Comparison of ENCODE assay signal across 12 mouse cellular contexts in genomic region chr17:28942101-28942500, GRCm38 (mm10). TPM values are rescaled to one million over a fixed set of nuclear protein-coding genes. Genes with fewer than 3 reads are reported as not detected.
DNase-seq lines count a peak whose midpoint lies in the region; ATAC-seq lines count a peak whose summit lies in the region.
"Had no signal": no experiment of that assay in that cellular context is flagged by ENCODE, and none has a peak within 500 bp of the region (broad histone marks: within the 10 kb centered on the region; RNA-seq: fewer than 3 reads in every experiment).

No protein-coding gene starts in this region.

- H3K4me3 ChIP-seq in heart, embryonic 10.5 days = no peak overlapping the region
- H3K4me3 ChIP-seq in forebrain, embryonic 12.5 days (replicated peaks) = no peak overlapping the region
- no peak overlapping the region for H3K4me3 ChIP-seq in hindbrain, embryonic 12.5 days
- H3K4me3 ChIP-seq: left cerebral cortex, adult 2 months had no signal

- H3K4me1 ChIP-seq in heart, embryonic 10.5 days = no peaks in the 10 kb centered on the region
- no peaks in the 10 kb centered on the region for H3K4me1 ChIP-seq in forebrain, embryonic 12.5 days
- no peaks in the 10 kb centered on the region for H3K4me1 ChIP-seq in hindbrain, embryonic 12.5 days

- no peak overlapping the region for H3K9ac ChIP-seq in forebrain, embryonic 12.5 days
- no peak overlapping the region for H3K9ac ChIP-seq in hindbrain, embryonic 12.5 days

- DNase-seq in heart, embryonic 10.5 days (ENCODE audit: low spot score) = peak; percentile 88
- no peak for DNase-seq in heart, postnatal 4 days
- DNase-seq in ES-CJ7 (ENCODE audit: low read depth, low spot score) (peak; percentile 95), liver (peak; percentile 79)
- DNase-seq in right cerebral cortex, postnatal 25 days = no peak
- DNase-seq: adrenal gland, adult 2 months; kidney, adult 11 months had no signal

- WGBS in heart, embryonic 10.5 days = 72% methylated on average over 10 of the region's 11 CpGs
- WGBS in forebrain, embryonic 12.5 days = 83% methylated on average over 10 of the region's 11 CpGs
- 66% methylated on average over 10 of the region's 11 CpGs for WGBS in hindbrain, embryonic 12.5 days

- H3K4me2 ChIP-seq in forebrain, embryonic 12.5 days = no peak overlapping the region
- H3K4me2 ChIP-seq in hindbrain, embryonic 12.5 days (replicated peaks) = no peak overlapping the region

- no peaks in the 10 kb centered on the region for H3K36me3 ChIP-seq in heart, embryonic 10.5 days
- H3K36me3 ChIP-seq in forebrain, embryonic 12.5 days (replicated peaks) = no peaks in the 10 kb centered on the region
- H3K36me3 ChIP-seq in hindbrain, embryonic 12.5 days = no peaks in the 10 kb centered on the region

- no peaks in the 10 kb centered on the region for H3K27me3 ChIP-seq in heart, embryonic 10.5 days (ENCODE audit: insufficient read depth, poor library complexity, severe bottlenecking)
- no peaks in the 10 kb centered on the region; the same call in 1 of the 2 replicates for H3K27me3 ChIP-seq in forebrain, embryonic 12.5 days
- H3K27me3 ChIP-seq in hindbrain, embryonic 12.5 days = no peaks in the 10 kb centered on the region

- H3K9me3 ChIP-seq in heart, embryonic 10.5 days = no peaks in the 10 kb centered on the region
- H3K9me3 ChIP-seq in forebrain, embryonic 12.5 days = 0 out of 2 replicates have a peak, but pooled peaks cover under 1% of the 10 kb centered on the region
- H3K9me3 ChIP-seq in hindbrain, embryonic 12.5 days (replicated peaks) = no peaks in the 10 kb centered on the region

- no peak overlapping the region for H3K27ac ChIP-seq in heart, embryonic 10.5 days
- no peak overlapping the region for H3K27ac ChIP-seq in forebrain, embryonic 12.5 days
- H3K27ac ChIP-seq in hindbrain, embryonic 12.5 days = no peak overlapping the region
- H3K27ac ChIP-seq: left cerebral cortex, adult 2 months had no signal

- ATAC-seq in megakaryocyte-erythroid progenitor cell, adult 5-6 weeks (replicated peaks; ENCODE audit: low FRiP score, low TSS enrichment, poor library complexity, severe bottlenecking) = peak; percentile 63
- no peak for ATAC-seq in forebrain, embryonic 12.5 days (ENCODE audit: low FRiP score)
- ATAC-seq in hindbrain, embryonic 12.5 days (ENCODE audit: low FRiP score) = no peak

RNA-seq across cellular contexts. Expression of gene Pxt1, which starts 1.5 kb away (rescaled TPM):
- polyA plus RNA-seq in heart, embryonic 10.5 days (2016; fragmentation: Nextera tagmentation; extraction: Ambion mirVana) = 0.21 and 0.26 TPM in 2 replicates
- not detected for total RNA-seq in heart, postnatal 4 days (2021)
- not detected in 2 replicates for total RNA-seq in megakaryocyte-erythroid progenitor cell, adult 5-6 weeks (2014; fragmentation: Nextera tagmentation)
- not detected in 2 replicates for total RNA-seq in megakaryocyte-erythroid progenitor cell, adult 5-6 weeks (2017)
- polyA plus RNA-seq in forebrain, embryonic 12.5 days (2016; fragmentation: Nextera tagmentation; extraction: Ambion mirVana) = 0.44 TPM in 1 of 2 replicates, not detected in the other
- polyA plus RNA-seq in hindbrain, embryonic 12.5 days (2016; fragmentation: Nextera tagmentation; extraction: Ambion mirVana) = not detected in 2 replicates
- total RNA-seq: adrenal gland, adult 2 months; left cerebral cortex, adult 2 months had no signal
- polyA plus RNA-seq: neural tube, embryonic 11.5 days had no signal

RNA-seq across cellular contexts. Expression of gene Kctd20, which starts 9.6 kb away (rescaled TPM):
- 80.3 and 85.4 TPM in 2 replicates for polyA plus RNA-seq in heart, embryonic 10.5 days (2016; fragmentation: Nextera tagmentation; extraction: Ambion mirVana)
- 10 to 100 TPM; 63.1 to 65.3 TPM for total RNA-seq in heart, postnatal 4 days (2021)
- 23.5 and 33.8 TPM in 2 replicates for total RNA-seq in megakaryocyte-erythroid progenitor cell, adult 5-6 weeks (2014; fragmentation: Nextera tagmentation)
- 31.4 and 39.9 TPM in 2 replicates for total RNA-seq in megakaryocyte-erythroid progenitor cell, adult 5-6 weeks (2017)
- 127 and 129 TPM in 2 replicates for polyA plus RNA-seq in forebrain, embryonic 12.5 days (2016; fragmentation: Nextera tagmentation; extraction: Ambion mirVana)
- polyA plus RNA-seq in hindbrain, embryonic 12.5 days (2016; fragmentation: Nextera tagmentation; extraction: Ambion mirVana) = 120 and 122 TPM in 2 replicates

RNA-seq across cellular contexts. Expression of gene 4930539E08Rik, which starts 27.0 kb away (rescaled TPM):
- polyA plus RNA-seq in heart, embryonic 10.5 days (2016; fragmentation: Nextera tagmentation; extraction: Ambion mirVana) = 0.13 and 0.25 TPM in 2 replicates
- total RNA-seq in heart, postnatal 4 days (2021) = under 1 TPM in 1 of 2 experiments, not detected in 1; 0.12 TPM
- 0.20 and 0.33 TPM in 2 replicates for total RNA-seq in megakaryocyte-erythroid progenitor cell, adult 5-6 weeks (2014; fragmentation: Nextera tagmentation)
- total RNA-seq in megakaryocyte-erythroid progenitor cell, adult 5-6 weeks (2017) = 0.23 and 0.66 TPM in 2 replicates
- 0.23 TPM in 2 replicates for polyA plus RNA-seq in forebrain, embryonic 12.5 days (2016; fragmentation: Nextera tagmentation; extraction: Ambion mirVana)
- polyA plus RNA-seq in hindbrain, embryonic 12.5 days (2016; fragmentation: Nextera tagmentation; extraction: Ambion mirVana) = 0.10 and 0.13 TPM in 2 replicates
- total RNA-seq: adrenal gland, adult 2 months had no signal

Comparison
In these comparisons a context has a peak if more than half of its experiments do, and no peak if none do; other contexts are left out.
1. DNase-seq: peak in heart, embryonic 10.5 days (single experiment), ES-CJ7 (single experiment) and liver (single experiment); none in heart, postnatal 4 days (single experiment) and right cerebral cortex, postnatal 25 days (single experiment).